Mouse (Mus musculus) embryonic fibroblast, embryonic 13.5 days (primary cell): ENCODE measurements around the gene Srebf2.

Source experiments
- CTCF ChIP-seq: IDR thresholded peaks from 2 replicates; pipeline ENCODE4 v1.5.1; 2011; ENCODE audit warnings: mild to moderate bottlenecking, control low read depth, low read length, moderate library complexity, borderline replicate concordance; ENCODE audit not compliant: insufficient read depth
- POLR2A ChIP-seq: IDR thresholded peaks from 2 replicates; pipeline ENCODE4 v1.6.1; 2011; ENCODE audit warnings: low read depth, mild to moderate bottlenecking, control low read depth, low read length, moderate library complexity

DNA sequence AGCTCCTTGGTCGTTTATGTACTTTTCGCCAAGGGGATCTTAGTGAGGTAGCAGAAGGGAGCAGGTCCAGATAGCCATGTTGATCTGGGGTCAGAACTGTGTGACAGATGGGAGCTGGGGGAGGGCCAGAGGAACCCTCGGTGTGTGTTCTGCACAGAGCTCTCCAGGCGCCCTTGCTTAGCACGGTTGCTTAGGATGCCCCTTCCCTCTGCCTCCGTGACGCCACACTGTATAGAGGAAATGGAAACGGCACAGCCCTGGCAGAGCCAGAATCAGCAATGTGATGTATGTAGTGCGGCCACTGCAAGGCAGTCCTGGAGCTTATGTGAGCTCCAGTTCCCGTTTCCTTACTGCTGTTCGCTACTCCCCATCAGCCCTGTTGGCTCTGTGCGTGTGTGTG, 49.3 kb downstream of the Srebf2 start:
- no peak for TF ChIP-seq CTCF
- TF ChIP-seq POLR2A, result no peak
